Mouse (Mus musculus): Measurements from ENCODE around the gene Fbxo36. TPM values are rescaled to one million over a fixed set of nuclear protein-coding genes. Genes with fewer than 3 reads are reported as not detected.

Gene Fbxo36
- total RNA-seq (2014; rRNA removed) (2.3 and 3.1 TPM in 2 replicates), polyA plus RNA-seq (2015; fragmentation: Nextera tagmentation; extraction: Ambion mirVana) (10.8 and 11.8 TPM in 2 replicates)

DNA sequence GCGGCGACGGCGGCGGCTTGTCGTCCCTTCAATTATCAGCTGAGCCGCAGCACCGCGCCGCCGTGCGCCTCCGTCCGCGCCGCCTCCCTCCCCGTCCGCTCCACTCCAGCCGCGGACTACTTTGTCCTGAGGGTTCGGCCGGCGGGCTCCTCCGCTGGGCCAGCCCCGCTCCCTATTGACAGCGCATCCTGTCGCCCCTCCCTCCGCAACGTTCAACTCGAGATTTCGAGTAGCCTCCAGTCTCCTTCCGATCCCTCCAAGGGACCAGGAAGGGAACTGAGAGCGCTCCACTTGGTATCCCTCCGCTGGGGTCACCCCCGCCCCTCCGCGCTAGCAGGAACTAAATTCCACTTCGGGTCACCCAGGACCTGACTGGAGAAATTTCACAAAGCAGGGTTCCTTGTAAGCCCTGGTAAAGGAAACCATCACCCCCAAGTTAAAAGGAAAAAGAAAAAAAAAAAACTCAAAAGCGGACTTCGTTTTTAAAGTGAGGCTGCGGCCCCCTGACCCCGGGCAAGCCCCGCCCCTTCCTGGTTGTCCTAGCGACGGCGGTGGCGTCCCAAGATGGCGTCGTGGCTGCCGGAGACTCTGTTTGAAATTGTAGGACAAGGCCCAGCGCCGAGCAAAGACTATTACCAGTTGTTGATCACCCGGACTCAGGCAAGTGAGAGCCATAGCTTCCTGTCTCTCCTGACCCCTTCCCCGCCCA lies at the start of gene Fbxo36:
Fbxo36 (plus strand) TSS at position 533 of the 709 bp plus-strand sequence.
- no peak for TF ChIP-seq CTCF (IDR thresholded peaks at IDR 0.05; ENCODE audit: low read depth)
- Histone ChIP-seq H3K36me3 (ENCODE audit: insufficient read depth) (no peaks in the 10 kb centered on the region), H3K27me3 (ENCODE audit: insufficient read depth, low read length) (no peaks in the 10 kb centered on the region), H3K9me3 (ENCODE audit: low read length) (no peaks in the 10 kb centered on the region), H3K27ac (ENCODE audit: low read depth, low read length) (peak within 1 kb of the TSS; percentile 96), H3K4me3 (ENCODE audit: low read depth, low read length) (peak within 1 kb of the TSS; percentile 98), H3K4me1 (ENCODE audit: insufficient read depth) (0 out of 2 replicates have a peak, but pooled peaks cover 4% of the 10 kb centered on the region), H3K4me2 (ENCODE audit: low read depth) (peak within 1 kb of the TSS; percentile 73), H3K9ac (peak within 1 kb of the TSS; percentile 91)
- peak; percentile 96 for DNase-seq
- WGBS = under 1% methylated on average over 53 of the region's 54 CpGs
- ATAC-seq = peak; percentile 84

DNA sequence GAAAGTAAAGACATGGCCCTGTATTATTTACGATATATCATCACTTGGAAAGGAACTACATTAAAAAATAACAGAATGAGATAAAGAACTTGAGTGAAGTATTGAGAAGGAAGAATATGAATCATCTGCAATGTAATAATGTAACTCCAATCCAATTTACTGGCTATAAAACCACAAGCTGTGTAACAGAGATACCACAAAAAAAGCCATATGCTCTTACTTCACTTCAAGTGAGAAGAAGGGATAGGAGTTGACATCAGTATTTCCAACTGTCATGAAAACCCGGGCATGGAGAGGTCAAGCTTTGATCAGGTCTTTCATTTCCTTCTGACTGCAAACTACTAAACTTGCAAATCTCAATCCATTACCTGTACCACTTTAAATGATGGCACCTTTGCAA lies 48.2 kb upstream of the Fbxo36 start:
- no peak for TF ChIP-seq CTCF (IDR thresholded peaks at IDR 0.05; ENCODE audit: low read depth)
- Histone ChIP-seq H3K36me3 (ENCODE audit: insufficient read depth) (peaks cover 14% of the 10 kb centered on the region), H3K9me3 (ENCODE audit: low read length) (no peaks in the 10 kb centered on the region), H3K4me2 (ENCODE audit: low read depth) (no peak overlapping the region), H3K27ac (ENCODE audit: low read depth, low read length) (no peak overlapping the region), H3K27me3 (ENCODE audit: insufficient read depth, low read length) (no peaks in the 10 kb centered on the region), H3K4me1 (ENCODE audit: insufficient read depth) (no peaks in the 10 kb centered on the region), H3K9ac (no peak overlapping the region), H3K4me3 (ENCODE audit: low read depth, low read length) (no peak overlapping the region)
- DNase-seq = no peak
- WGBS = 93% methylated on average over 2 of the region's 2 CpGs
- ATAC-seq = no peak

DNA sequence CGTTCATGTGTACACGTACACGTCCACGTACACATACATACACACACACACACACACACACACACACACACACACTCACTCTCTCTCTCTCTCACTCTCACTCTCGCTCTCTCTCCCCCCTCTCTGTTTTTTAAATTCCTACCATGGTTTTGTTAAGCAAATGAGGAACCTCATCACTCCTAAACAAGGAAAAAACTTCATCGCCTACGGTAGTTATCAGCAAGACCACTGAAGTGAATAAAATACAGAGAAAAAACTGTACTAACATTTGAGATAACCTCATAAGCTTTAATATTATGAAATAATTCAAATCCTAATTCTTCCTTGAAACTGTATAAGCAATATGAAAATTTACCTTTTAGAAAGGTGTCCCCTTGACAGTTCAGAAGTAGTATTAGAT lies 44.3 kb upstream of the Fbxo36 start:
- Histone ChIP-seq H3K4me1 (ENCODE audit: insufficient read depth) (no peaks in the 10 kb centered on the region), H3K4me3 (ENCODE audit: low read depth, low read length) (no peak overlapping the region), H3K9me3 (ENCODE audit: low read length) (no peaks in the 10 kb centered on the region), H3K27me3 (ENCODE audit: insufficient read depth, low read length) (no peaks in the 10 kb centered on the region), H3K4me2 (ENCODE audit: low read depth) (no peak overlapping the region), H3K27ac (ENCODE audit: low read depth, low read length) (no peak overlapping the region), H3K9ac (no peak overlapping the region), H3K36me3 (ENCODE audit: insufficient read depth) (peaks cover 13% of the 10 kb centered on the region)
- 90% methylated on average over 7 of the region's 7 CpGs for WGBS
- TF ChIP-seq CTCF (IDR thresholded peaks at IDR 0.05; ENCODE audit: low read depth) = no peak
- no peak for ATAC-seq
- DNase-seq = no peak

DNA sequence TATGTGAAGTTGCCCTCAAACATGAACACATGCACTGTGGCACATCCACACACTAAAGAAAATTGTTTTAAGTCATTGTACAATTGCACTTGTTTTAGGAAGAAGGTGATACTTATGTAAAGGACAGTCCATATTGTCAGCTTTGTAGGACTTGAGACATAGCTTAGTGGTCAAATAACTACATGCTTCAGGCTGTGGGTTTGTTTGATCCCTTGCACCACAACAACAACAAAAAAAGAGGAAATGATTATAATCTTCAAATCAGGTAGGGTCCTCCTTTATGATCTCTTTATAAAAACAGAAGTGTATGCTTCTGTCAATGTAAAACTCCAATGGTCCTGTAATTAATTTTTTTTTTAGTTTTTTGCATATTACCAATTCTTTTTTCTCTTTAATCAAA lies 40.5 kb upstream of the Fbxo36 start:
- DNase-seq = no peak
- TF ChIP-seq CTCF (IDR thresholded peaks at IDR 0.05; ENCODE audit: low read depth) = no peak
- no peak for ATAC-seq

DNA sequence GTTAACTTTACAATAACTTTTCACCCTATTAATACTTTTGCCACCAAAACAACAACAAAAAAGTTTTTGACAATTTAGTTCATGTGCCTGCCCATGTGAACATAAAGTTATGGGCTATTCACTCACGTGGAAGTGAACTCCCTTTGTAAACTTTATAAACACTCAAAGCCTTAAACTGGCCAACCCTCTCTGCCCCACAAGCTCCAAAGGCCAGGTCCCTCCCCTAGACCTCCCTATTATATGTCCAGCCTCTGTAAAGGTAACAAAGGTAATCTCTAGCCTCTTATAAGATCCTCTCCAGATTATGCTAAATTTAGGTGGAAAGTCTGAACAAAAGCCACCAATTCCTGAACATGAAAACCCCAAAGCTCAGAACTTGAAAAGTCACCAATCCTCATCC lies 35.9 kb upstream of the Fbxo36 start:
- H3K4me3 ChIP-seq (ENCODE audit: low read depth, low read length) = no peak overlapping the region
- no peak overlapping the region for H3K4me2 ChIP-seq (ENCODE audit: low read depth)
- H3K9ac ChIP-seq = no peak overlapping the region
- H3K4me1 ChIP-seq (ENCODE audit: insufficient read depth) = no peaks in the 10 kb centered on the region
- H3K27ac ChIP-seq (ENCODE audit: low read depth, low read length) = no peak overlapping the region
- DNase-seq (no peak), ATAC-seq (no peak)
- TF ChIP-seq CTCF (IDR thresholded peaks at IDR 0.05; ENCODE audit: low read depth) = no peak
- H3K9me3 ChIP-seq (ENCODE audit: low read length) = no peaks in the 10 kb centered on the region
- WGBS = 89% methylated on average over 1 of the region's 1 CpGs
- H3K36me3 ChIP-seq (ENCODE audit: insufficient read depth) = no peaks in the 10 kb centered on the region
- H3K27me3 ChIP-seq (ENCODE audit: insufficient read depth, low read length) = no peaks in the 10 kb centered on the region

More for the DNA sequence above, 40.5 kb upstream of the Fbxo36 start:
- H3K27ac ChIP-seq (ENCODE audit: low read depth, low read length) = no peak overlapping the region
- H3K36me3 ChIP-seq (ENCODE audit: insufficient read depth) = no peaks in the 10 kb centered on the region
- H3K27me3 ChIP-seq (ENCODE audit: insufficient read depth, low read length) = no peaks in the 10 kb centered on the region
- no peaks in the 10 kb centered on the region for H3K4me1 ChIP-seq (ENCODE audit: insufficient read depth)
- H3K4me2 ChIP-seq (ENCODE audit: low read depth) = no peak overlapping the region
- no peak overlapping the region for H3K4me3 ChIP-seq (ENCODE audit: low read depth, low read length)
- H3K9me3 ChIP-seq (ENCODE audit: low read length) = no peaks in the 10 kb centered on the region
- no peak overlapping the region for H3K9ac ChIP-seq

DNA sequence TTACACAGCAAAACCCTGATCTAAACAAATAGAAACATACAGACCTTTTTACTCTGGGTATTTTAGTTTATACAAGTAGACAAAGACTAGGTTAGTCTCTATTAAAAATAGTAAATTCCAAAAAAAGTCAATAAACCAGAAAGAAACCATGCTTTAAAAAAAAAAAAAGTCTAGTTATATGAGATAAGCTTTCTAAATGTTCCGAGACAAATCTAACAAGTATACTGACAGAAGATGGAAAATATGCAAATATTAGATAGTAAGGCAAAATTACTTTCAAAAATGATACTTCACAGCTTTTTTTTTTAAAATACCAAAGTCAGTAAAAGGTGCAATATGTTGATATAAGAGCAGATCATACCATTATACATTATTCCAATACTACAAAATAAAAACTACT lies 22.0 kb upstream of the Fbxo36 start:
- no peak for ATAC-seq
- WGBS = 89% methylated on average over 1 of the region's 1 CpGs
- TF ChIP-seq CTCF (IDR thresholded peaks at IDR 0.05; ENCODE audit: low read depth) = no peak
- H3K4me2 ChIP-seq (ENCODE audit: low read depth) = no peak overlapping the region
- no peak overlapping the region for H3K9ac ChIP-seq
- H3K4me3 ChIP-seq (ENCODE audit: low read depth, low read length) = no peak overlapping the region
- no peaks in the 10 kb centered on the region for H3K9me3 ChIP-seq (ENCODE audit: low read length)
- no peaks in the 10 kb centered on the region for H3K36me3 ChIP-seq (ENCODE audit: insufficient read depth)
- H3K27me3 ChIP-seq (ENCODE audit: insufficient read depth, low read length) = no peaks in the 10 kb centered on the region
- no peaks in the 10 kb centered on the region for H3K4me1 ChIP-seq (ENCODE audit: insufficient read depth)
- H3K27ac ChIP-seq (ENCODE audit: low read depth, low read length) = no peak overlapping the region
- DNase-seq = no peak

DNA sequence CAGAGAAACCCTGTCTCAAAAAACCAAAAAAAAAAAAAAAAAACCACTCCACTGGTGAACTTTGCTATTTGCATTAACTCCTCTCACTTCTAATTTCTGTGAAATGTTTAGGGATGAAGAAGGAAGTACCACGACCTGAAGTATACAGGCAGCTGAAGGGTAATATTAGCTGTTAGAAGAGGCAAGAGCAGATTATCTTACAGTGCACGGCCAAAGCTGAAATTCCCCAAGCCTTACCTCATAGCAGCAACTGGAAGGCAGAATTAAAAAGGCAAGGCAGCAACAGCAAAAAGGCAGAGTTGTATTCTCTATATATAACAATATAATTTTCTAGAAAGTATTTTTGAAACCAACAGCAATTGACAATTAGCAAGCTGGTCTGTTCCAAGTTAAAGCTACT lies 14.6 kb upstream of the Fbxo36 start:
- H3K9ac ChIP-seq = no peak overlapping the region
- 86% methylated on average over 2 of the region's 2 CpGs for WGBS
- H3K36me3 ChIP-seq (ENCODE audit: insufficient read depth) = peaks cover 4% of the 10 kb centered on the region; the same call in 1 of the 2 replicates
- ATAC-seq (no peak), DNase-seq (no peak)
- no peaks in the 10 kb centered on the region for H3K27me3 ChIP-seq (ENCODE audit: insufficient read depth, low read length)
- no peak overlapping the region for H3K4me3 ChIP-seq (ENCODE audit: low read depth, low read length)
- no peaks in the 10 kb centered on the region for H3K4me1 ChIP-seq (ENCODE audit: insufficient read depth)
- H3K27ac ChIP-seq (ENCODE audit: low read depth, low read length) = no peak overlapping the region
- no peak for TF ChIP-seq CTCF (IDR thresholded peaks at IDR 0.05; ENCODE audit: low read depth)
- H3K4me2 ChIP-seq (ENCODE audit: low read depth) = no peak overlapping the region
- no peaks in the 10 kb centered on the region for H3K9me3 ChIP-seq (ENCODE audit: low read length)
